In genomic region chr13:98393356-98394070, GRCm38 (mm10) we compare ENCODE assay signal across 11 mouse cellular contexts. TPM values are rescaled to one million over a fixed set of nuclear protein-coding genes. Genes with fewer than 3 reads are reported as not detected.
DNase-seq lines count a peak whose midpoint lies in the region; ATAC-seq and TF ChIP-seq lines count a peak whose summit lies in the region.
"Had no signal": no experiment of that assay in that cellular context is flagged by ENCODE, and none has a peak within 500 bp of the region (broad histone marks: within the 10 kb centered on the region; RNA-seq: fewer than 3 reads in every experiment).

No protein-coding gene starts in this region.

- TF ChIP-seq EP300 in liver, postnatal 0 days (IDR thresholded peaks at IDR 0.05; ENCODE audit: low read depth), result no peak

- no peaks in the 10 kb centered on the region for H3K36me3 ChIP-seq in hindbrain, embryonic 10.5 days
- no peaks in the 10 kb centered on the region for H3K36me3 ChIP-seq in hindbrain, embryonic 13.5 days
- H3K36me3 ChIP-seq in liver, postnatal 0 days (replicated peaks; ENCODE audit: insufficient read depth, low read length), result no peaks in the 10 kb centered on the region
- H3K36me3 ChIP-seq: hindbrain, embryonic 15.5 days had no signal

- no peak overlapping the region for H3K4me2 ChIP-seq in hindbrain, embryonic 13.5 days
- no peak overlapping the region for H3K4me2 ChIP-seq in liver, postnatal 0 days (ENCODE audit: low read depth, low read length)
- H3K4me2 ChIP-seq: hindbrain, embryonic 15.5 days had no signal

- H3K9me3 ChIP-seq in hindbrain, embryonic 10.5 days, result no peaks in the 10 kb centered on the region
- H3K9me3 ChIP-seq in hindbrain, embryonic 13.5 days, result no peaks in the 10 kb centered on the region
- H3K9me3 ChIP-seq in liver, postnatal 0 days (ENCODE audit: low read length), result no peaks in the 10 kb centered on the region
- H3K9me3 ChIP-seq: hindbrain, embryonic 15.5 days had no signal

- 37% methylated on average over 10 of the region's 10 CpGs for WGBS in hindbrain, embryonic 10.5 days
- 36% methylated on average over 10 of the region's 10 CpGs for WGBS in hindbrain, embryonic 13.5 days
- WGBS in liver, postnatal 0 days (ENCODE audit: insufficient replicate concordance), result 22% methylated on average over 10 of the region's 10 CpGs

- ATAC-seq in hindbrain, embryonic 13.5 days (ENCODE audit: low FRiP score), result no peak
- ATAC-seq in liver, postnatal 0 days, result no peak

- H3K4me1 ChIP-seq in hindbrain, embryonic 10.5 days (replicated peaks), result peaks cover 37% of the 10 kb centered on the region
- peaks cover 27% of the 10 kb centered on the region for H3K4me1 ChIP-seq in hindbrain, embryonic 13.5 days (replicated peaks)
- H3K4me1 ChIP-seq in liver, postnatal 0 days (ENCODE audit: insufficient read depth), result peaks cover 5% of the 10 kb centered on the region; the same call in 1 of the 2 replicates

- no peak overlapping the region for H3K27ac ChIP-seq in hindbrain, embryonic 10.5 days
- no peak overlapping the region for H3K27ac ChIP-seq in hindbrain, embryonic 13.5 days
- peak overlapping the region; percentile 73 for H3K27ac ChIP-seq in layer of hippocampus, adult 2 months
- no peak overlapping the region for H3K27ac ChIP-seq in liver, postnatal 0 days (ENCODE audit: low read depth)
- H3K27ac ChIP-seq: hindbrain, embryonic 15.5 days had no signal

- H3K9ac ChIP-seq in hindbrain, embryonic 13.5 days, result no peak overlapping the region
- H3K9ac ChIP-seq in liver, postnatal 0 days (replicated peaks), result no peak overlapping the region
- H3K9ac ChIP-seq: hindbrain, embryonic 15.5 days had no signal

- peaks cover 77% of the 10 kb centered on the region for H3K27me3 ChIP-seq in hindbrain, embryonic 10.5 days (ENCODE audit: insufficient read depth, poor library complexity, severe bottlenecking)
- peaks cover 85% of the 10 kb centered on the region for H3K27me3 ChIP-seq in hindbrain, embryonic 13.5 days
- peaks cover 46% of the 10 kb centered on the region for H3K27me3 ChIP-seq in liver, postnatal 0 days (ENCODE audit: insufficient read depth, low read length)

- peak; percentile 38 for DNase-seq in hindbrain, embryonic 10.5 days (ENCODE audit: low spot score)
- peak; percentile 42 for DNase-seq in 3T3-L1 (ENCODE audit: low read depth, low spot score)
- DNase-seq in embryo, embryonic 9.5 days (ENCODE audit: extremely low spot score), result peak; percentile 25
- DNase-seq in layer of hippocampus, adult 2 months (ENCODE audit: low spot score in 2 of 2), result peak; percentile 26 to 52
- no peak for DNase-seq in liver, postnatal 0 days
- no peak for DNase-seq in T-cell, adult 2 months (ENCODE audit: low spot score)
- DNase-seq in frontal cortex, postnatal 10 days (ENCODE audit: low spot score in 2 of 2), result no peak

- TF ChIP-seq CTCF in layer of hippocampus, adult 2 months (conservative IDR thresholded peaks at IDR 0.05), result no peak
- TF ChIP-seq CTCF in liver, postnatal 0 days (IDR thresholded peaks at IDR 0.05; ENCODE audit: low read depth), result no peak

- no peak overlapping the region for H3K4me3 ChIP-seq in hindbrain, embryonic 10.5 days
- H3K4me3 ChIP-seq in hindbrain, embryonic 13.5 days, result no peak overlapping the region
- H3K4me3 ChIP-seq in layer of hippocampus, adult 2 months, result no peak overlapping the region
- no peak overlapping the region for H3K4me3 ChIP-seq in liver, postnatal 0 days (ENCODE audit: low read depth, low read length)
- H3K4me3 ChIP-seq: erythroblast, embryonic 14.5 days; hindbrain, embryonic 15.5 days had no signal

RNA-seq across cellular contexts. Expression of gene Foxd1, which starts 39.5 kb away (rescaled TPM):
- 3.9 TPM in 2 replicates for polyA plus RNA-seq in hindbrain, embryonic 10.5 days (2016; fragmentation: Nextera tagmentation; extraction: Ambion mirVana)
- 0.79 and 1.1 TPM in 2 replicates for polyA plus RNA-seq in hindbrain, embryonic 13.5 days (2015; fragmentation: Nextera tagmentation; extraction: Ambion mirVana)
- 1 to 10 TPM in 1 of 2 experiments, under 1 TPM in 1; 0.69 to 1.2 TPM for total RNA-seq in layer of hippocampus, adult 2 months (2021)
- not detected in 2 replicates for polyA plus RNA-seq in liver, postnatal 0 days (2015; fragmentation: Nextera tagmentation; extraction: Ambion mirVana)
- polyA plus RNA-seq: erythroblast, embryonic 14.5 days; liver, embryonic 16.5 days had no signal

Comparison
In these comparisons a context has a peak if more than half of its experiments do, and no peak if none do; other contexts are left out.
1. DNase-seq: peak in hindbrain, embryonic 10.5 days (single experiment), 3T3-L1 (single experiment), embryo, embryonic 9.5 days (single experiment) and layer of hippocampus, adult 2 months (2 of 2); none in liver, postnatal 0 days (single experiment), T-cell, adult 2 months (single experiment) and frontal cortex, postnatal 10 days (0 of 2).